Mouse (Mus musculus) right cerebral cortex, postnatal 10 days (tissue): ENCODE data around the gene Pwwp2b.

Experiments
- DNase-seq, 2 experiments: peaks; one replicate each; pipeline ENCODE4 v3.0.0; 2021; ENCODE audit warnings: low spot score in 2 of 2

Pwwp2b gene

DNA sequence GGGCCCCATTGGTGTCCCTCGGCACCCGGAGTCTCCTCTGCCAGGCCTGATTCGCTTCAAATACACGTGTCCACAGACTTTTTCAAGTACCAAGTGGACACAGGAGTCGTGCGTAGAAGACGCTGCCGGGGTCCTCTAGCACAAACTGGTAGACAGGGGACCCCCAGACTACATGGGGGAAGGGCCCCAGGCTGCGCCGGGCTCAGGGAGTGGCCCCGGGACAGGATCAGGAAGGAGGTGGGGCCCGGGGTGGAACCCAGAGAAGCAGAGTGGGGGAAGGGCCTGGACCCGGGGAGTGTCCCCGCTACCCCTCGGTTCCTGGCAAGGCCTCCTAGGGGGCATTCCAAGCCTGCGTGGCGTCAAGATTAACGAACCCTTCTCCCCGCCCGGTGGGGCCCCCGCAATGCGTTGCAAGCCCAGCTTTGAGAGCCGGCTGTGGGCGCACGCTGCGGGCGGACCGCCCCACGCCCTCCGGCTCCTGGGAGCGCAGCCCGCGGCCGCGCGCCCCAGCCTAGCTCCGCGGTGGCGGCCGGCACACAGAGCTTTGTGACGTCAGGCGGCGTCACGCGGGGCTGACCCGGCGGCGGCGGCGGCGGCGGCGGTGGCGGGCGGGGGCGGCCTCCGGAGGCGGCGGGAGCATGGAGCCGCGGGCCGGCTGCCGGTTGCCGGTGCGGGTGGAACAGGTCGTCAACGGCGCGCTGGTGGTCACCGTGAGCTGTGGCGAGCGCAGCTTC, at the start of gene Pwwp2b:
Pwwp2b (plus strand) TSS at position 602 of the 734 bp plus-strand sequence.
- peak; percentile 75 for DNase-seq

GRCm38 (mm10) chr7:139200108-139200507, 48.2 kb upstream of the Pwwp2b start:
- DNase-seq, result peak; percentile 79 to 81

GRCm38 (mm10) chr7:139201209-139201608, 47.1 kb upstream of the Pwwp2b start:
- DNase-seq, result peak in 1 of 2 experiments; percentile 5

GRCm38 (mm10) chr7:139208023-139208772, 40.1 kb upstream of the Pwwp2b start:
- peak in 1 of 2 experiments; percentile 33 for DNase-seq

DNA sequence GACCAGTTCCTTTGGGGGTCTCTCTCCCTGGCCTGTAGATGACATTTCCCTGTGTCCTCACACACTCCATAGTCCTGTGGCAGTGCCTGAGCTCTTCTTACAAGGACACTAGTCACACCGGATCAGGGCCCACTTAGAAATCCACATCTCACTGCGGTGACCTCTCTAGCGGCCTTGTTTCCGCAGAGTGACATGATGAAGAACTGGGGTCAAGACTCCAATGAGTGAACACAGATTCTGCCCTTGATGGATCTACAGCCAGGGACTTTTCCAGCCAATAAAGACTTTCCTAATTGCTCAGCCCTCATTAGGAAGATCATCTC, 39.5 kb upstream of the Pwwp2b start:
- DNase-seq, result peak in 1 of 2 experiments; percentile 14

DNA sequence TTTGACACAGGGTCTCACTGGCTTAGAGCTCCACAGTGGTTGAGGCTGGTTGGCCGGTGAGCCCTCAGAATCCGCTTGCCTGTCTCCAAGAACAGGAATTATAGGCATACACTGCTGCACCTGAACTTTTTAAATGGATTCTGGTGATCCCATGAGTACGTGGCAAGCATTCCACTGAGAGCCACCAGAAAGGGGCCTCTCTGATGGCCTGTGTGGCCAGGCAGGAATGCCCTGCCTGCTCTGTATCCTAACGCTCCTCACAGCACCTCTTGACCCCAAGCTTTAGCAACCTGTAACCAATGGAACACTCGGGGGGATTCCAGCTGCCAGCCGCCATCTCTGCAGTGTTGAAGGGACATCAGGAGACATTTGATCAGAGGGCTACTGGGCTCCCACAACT, 36.5 kb upstream of the Pwwp2b start:
- peak in 1 of 2 experiments; percentile 18 for DNase-seq

- DNase-seq, result peak; percentile 99
Observed at GRCm38 (mm10) chr7:139212754-139213745, 35.2 kb upstream of the Pwwp2b start, which contains the start of the genes Lrrc27 and Stk32c. Gene Lrrc27, plus strand, starts transcription at chr7:139212988. Gene Stk32c, minus strand, starts transcription at chr7:139213307.

GRCm38 (mm10) chr7:139213751-139214150, 34.5 kb upstream of the Pwwp2b start:
- DNase-seq, result peak in 1 of 2 experiments; percentile 17

DNA sequence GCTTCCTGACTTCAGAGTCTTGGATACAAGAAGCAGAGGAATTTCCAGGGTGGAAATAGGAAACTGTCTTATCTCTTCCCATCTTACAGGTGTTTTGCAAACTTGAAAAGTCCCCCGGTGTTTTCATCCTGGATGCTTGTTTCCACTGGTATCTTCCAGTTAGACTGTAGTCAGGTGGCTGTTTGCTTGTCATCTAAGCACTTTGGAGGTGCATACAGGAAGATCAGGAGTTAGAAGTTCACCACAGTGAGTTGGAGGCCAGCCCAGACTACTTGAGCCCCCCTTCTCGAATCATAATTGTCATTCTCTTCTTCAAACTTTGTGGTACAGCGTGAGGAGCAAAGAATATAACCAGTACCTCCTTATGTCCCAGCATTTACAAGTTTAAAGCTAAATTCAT, 34.1 kb upstream of the Pwwp2b start:
- DNase-seq, result peak in 1 of 2 experiments; percentile 14

- DNase-seq, result peak in 1 of 2 experiments; percentile 20
Observed at GRCm38 (mm10) chr7:139214596-139215340, 33.5 kb upstream of the Pwwp2b start.

GRCm38 (mm10) chr7:139215516-139215915, 32.8 kb upstream of the Pwwp2b start:
- DNase-seq, result peak in 1 of 2 experiments; percentile 14

DNA sequence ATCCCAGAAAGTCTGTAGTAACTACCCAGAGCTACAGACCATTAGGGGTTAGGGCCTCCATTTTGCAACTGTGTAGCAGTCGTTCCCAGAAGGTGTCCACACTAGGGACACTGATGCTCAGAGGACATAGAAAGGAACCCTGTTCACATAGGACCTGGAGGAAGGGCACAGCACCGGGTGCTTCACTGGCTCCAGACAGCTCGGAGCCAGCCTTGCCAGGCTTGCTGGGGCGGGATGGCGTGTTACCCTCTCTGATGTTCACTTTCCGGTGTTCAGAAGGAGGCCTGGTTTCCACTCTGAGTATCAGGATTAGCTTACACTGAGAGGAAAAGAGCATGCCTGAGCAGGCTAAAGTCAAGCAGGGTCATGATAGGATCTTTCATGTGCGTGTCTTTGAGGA, 32.3 kb upstream of the Pwwp2b start:
- peak in 1 of 2 experiments; percentile 13 for DNase-seq

DNA sequence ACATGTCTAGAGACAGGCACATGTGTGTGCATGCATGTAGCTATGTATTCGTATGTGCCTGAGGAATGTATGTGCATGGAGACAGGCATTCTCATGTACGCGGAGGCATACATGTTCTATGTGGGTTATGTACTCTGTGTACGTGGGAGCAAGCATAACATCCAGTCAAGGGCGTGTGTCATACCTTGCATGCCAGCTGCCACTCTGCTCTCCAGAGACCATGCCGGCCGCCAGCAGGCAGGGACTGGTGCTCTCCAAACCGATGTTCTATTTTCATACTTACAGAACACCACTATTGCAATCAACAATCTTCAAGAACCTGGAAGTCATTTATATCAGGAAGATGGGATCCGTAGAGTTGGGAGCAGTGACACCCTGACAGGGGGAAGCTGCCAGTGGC, 31.8 kb upstream of the Pwwp2b start:
- DNase-seq, result peak in 1 of 2 experiments; percentile 16

DNA sequence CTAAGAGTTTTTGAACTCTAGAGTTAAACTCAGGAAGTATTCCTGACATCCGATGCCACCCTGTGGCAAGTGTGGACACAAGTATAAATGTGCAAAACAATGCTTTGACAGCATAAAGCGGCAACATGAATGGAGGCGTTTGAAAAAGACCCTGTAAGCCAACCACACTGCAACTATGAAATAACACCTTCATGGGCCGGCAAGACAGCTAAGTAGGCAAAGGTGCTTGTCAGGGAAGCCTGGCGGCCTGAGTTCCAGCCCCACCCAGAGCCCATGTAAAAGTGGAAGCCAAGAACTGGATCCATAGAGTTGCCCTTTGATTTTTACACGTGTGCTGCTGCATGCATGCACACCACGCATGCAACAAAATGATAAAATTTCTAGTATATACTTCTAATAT, 31.2 kb upstream of the Pwwp2b start:
- DNase-seq, result peak in 1 of 2 experiments; percentile 13

DNA sequence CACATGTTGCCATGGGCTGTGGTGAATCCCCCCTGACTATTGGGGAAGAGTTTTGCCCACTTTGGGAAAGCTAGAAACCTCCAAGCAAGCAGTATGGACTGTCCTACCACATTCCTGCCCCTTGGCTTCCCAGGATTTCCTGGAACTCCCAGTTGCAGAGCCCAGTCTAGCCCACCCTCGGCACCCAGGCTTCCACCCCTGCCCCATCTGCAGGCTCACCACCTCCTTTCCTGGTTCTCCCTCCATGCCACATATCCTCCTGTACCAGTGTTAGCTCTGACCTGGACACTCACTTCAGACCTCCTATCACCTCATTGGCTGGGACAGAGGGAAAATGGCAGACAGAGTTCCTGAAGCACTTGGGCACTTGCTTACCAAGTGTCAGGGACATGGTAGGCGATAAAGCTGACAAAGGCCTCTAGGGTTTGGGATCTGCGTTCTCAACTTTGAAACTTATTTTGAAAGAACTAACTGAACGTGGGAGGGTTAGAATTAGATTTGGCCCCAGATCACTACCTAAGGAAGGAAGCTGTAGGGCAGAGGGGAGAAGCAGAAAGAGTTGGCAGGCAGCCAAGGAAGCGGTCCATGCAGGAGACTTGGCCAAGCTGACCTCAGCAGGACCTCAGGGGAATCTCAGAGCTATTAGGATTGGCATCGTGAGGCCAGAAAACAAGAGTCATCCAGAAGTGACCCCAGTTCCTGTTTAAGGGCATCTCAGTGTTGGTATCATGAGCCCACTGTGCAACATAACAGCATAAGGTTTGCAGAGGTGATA, 29.5 kb upstream of the Pwwp2b start:
- DNase-seq, result peak in 1 of 2 experiments; percentile 68

DNA sequence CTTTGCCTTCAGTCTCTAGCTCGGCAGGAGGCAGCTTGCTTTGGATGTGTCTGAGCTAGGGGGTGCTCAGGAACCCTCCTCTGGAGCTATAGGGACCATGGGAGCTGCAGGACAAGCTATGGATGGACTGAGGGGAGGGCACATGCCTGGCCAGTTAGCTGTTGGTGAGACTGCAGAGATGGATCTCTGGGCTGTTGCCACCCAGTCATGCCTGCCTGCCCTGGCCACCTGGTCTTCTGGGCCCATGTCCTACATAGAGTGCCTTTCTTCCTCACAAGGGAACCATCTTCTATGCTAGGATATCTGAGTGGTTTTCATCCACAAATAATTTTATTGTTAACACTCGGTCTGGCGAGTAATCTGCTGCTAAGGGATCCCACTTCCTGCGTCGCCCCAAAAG, 28.8 kb upstream of the Pwwp2b start:
- peak in 1 of 2 experiments; percentile 16 for DNase-seq

GRCm38 (mm10) chr7:139220303-139220702, 28.0 kb upstream of the Pwwp2b start:
- DNase-seq, result peak in 1 of 2 experiments; percentile 16

GRCm38 (mm10) chr7:139221072-139221471, 27.2 kb upstream of the Pwwp2b start:
- DNase-seq, result peak in 1 of 2 experiments; percentile 12

- DNase-seq, result no peak
Observed at GRCm38 (mm10) chr7:139221856-139222255, 26.4 kb upstream of the Pwwp2b start.

DNA sequence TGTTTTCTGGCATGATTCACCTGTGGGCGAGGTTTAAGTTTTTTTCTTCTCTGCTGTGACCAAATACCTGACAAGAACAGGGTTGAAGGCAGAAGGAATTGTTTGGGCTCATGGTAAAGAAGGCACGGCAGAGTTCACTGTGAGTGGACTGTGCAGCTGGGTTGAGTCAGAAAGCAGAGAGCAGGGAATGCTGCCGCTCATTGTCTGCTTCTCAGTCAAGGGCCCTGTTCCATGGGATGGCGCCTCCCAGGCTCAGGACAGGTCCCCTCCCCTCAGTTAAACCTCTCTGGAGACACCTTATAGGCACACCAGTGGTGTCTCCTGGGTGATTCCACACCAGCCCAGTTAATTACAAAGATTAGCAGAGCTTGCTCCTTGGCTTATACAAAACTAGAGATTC, 25.9 kb upstream of the Pwwp2b start:
- DNase-seq, result peak in 1 of 2 experiments; percentile 11
